Mouse (Mus musculus) kidney, postnatal 14 days (tissue): ENCODE data around the gene Gm20388.

Experiments used
- DNase-seq: peaks from one replicate; pipeline ENCODE4 v3.0.0; 2022; ENCODE audit warnings: mixed read lengths

The Gm20388 gene

GRCm38 (mm10) chr8:121454737-121455136, 1544.1 kb downstream of the Gm20388 start:
- DNase-seq: peak; percentile 58

GRCm38 (mm10) chr8:121461192-121461591, 1550.6 kb downstream of the Gm20388 start:
- DNase-seq: no peak

GRCm38 (mm10) chr8:121462092-121462491, 1551.5 kb downstream of the Gm20388 start:
- no peak for DNase-seq

GRCm38 (mm10) chr8:121468083-121469071, 1557.7 kb downstream of the Gm20388 start:
- no peak for DNase-seq

- DNase-seq: no peak
Observed at GRCm38 (mm10) chr8:121474161-121474897, 1563.7 kb downstream of the Gm20388 start.

- no peak for DNase-seq
Observed at GRCm38 (mm10) chr8:121474898-121475284, 1564.2 kb downstream of the Gm20388 start.

- peak; percentile 45 for DNase-seq
Observed at GRCm38 (mm10) chr8:121477851-121478547, 1567.4 kb downstream of the Gm20388 start.

GRCm38 (mm10) chr8:121479144-121479543, 1568.5 kb downstream of the Gm20388 start:
- peak; percentile 31 for DNase-seq

- DNase-seq: no peak
Observed at GRCm38 (mm10) chr8:121480411-121481031, 1569.9 kb downstream of the Gm20388 start.

GRCm38 (mm10) chr8:121484072-121484782, 1573.6 kb downstream of the Gm20388 start:
- DNase-seq: no peak

GRCm38 (mm10) chr8:121491633-121492032, 1581.0 kb downstream of the Gm20388 start:
- no peak for DNase-seq

GRCm38 (mm10) chr8:121497621-121498020, 1587.0 kb downstream of the Gm20388 start:
- DNase-seq: no peak

- no peak for DNase-seq
Observed at GRCm38 (mm10) chr8:121511751-121512150, 1601.1 kb downstream of the Gm20388 start.

- peak; percentile 85 for DNase-seq
Observed at GRCm38 (mm10) chr8:121513429-121513828, 1602.8 kb downstream of the Gm20388 start.

- peak; percentile 48 for DNase-seq
Observed at GRCm38 (mm10) chr8:121525111-121525818, 1614.6 kb downstream of the Gm20388 start.

- peak; percentile 21 for DNase-seq
Observed at GRCm38 (mm10) chr8:121526811-121527550, 1616.3 kb downstream of the Gm20388 start.

GRCm38 (mm10) chr8:121527751-121528150, 1617.1 kb downstream of the Gm20388 start:
- no peak for DNase-seq

GRCm38 (mm10) chr8:121528790-121529189, 1618.1 kb downstream of the Gm20388 start:
- DNase-seq: peak; percentile 69

GRCm38 (mm10) chr8:121530639-121531038, 1620.0 kb downstream of the Gm20388 start:
- no peak for DNase-seq

GRCm38 (mm10) chr8:121532381-121532780, 1621.7 kb downstream of the Gm20388 start:
- peak; percentile 52 for DNase-seq
